Mouse (Mus musculus) forebrain, postnatal 0 days (tissue): ENCODE results near the gene Chn1. TPM values are rescaled to one million over a fixed set of nuclear protein-coding genes. Genes with fewer than 3 reads are reported as not detected.

Experiments used
- ATAC-seq: fragments of 200-750 bp; cut with Nextera tagmentation; 2 replicates; pipeline ENCODE4 v1.8.0; 2017; ENCODE audit warnings: mild to moderate bottlenecking, moderate library complexity
- DNase-seq: peaks from one replicate; pipeline ENCODE4 v3.0.0-alpha.2; 2015
- H3K27ac ChIP-seq: fragments of 300-500 bp; sonication (generic); 2 replicates; pipeline ENCODE4 v1.5.1; 2014; ENCODE audit warnings: low read depth, mild to moderate bottlenecking, antibody characterized with exemption, low read length, moderate library complexity, mixed read lengths
- H3K27me3 ChIP-seq: fragments of 300-500 bp; sonication (generic); 2 replicates; pipeline ENCODE4 v1.6.1; 2014; ENCODE audit warnings: mild to moderate bottlenecking, low read length, mixed read lengths; ENCODE audit not compliant: insufficient read depth
- H3K36me3 ChIP-seq: fragments of 300-500 bp; sonication (generic); 2 replicates; pipeline ENCODE4 v1.6.1; 2014; ENCODE audit warnings: mild to moderate bottlenecking, moderate library complexity; ENCODE audit not compliant: insufficient read depth
- H3K4me1 ChIP-seq: fragments of 300-500 bp; sonication (generic); 2 replicates; pipeline ENCODE4 v1.6.1; 2014; ENCODE audit warnings: antibody characterized with exemption; ENCODE audit not compliant: insufficient read depth
- H3K4me2 ChIP-seq: fragments of 300-500 bp; sonication (generic); 2 replicates; pipeline ENCODE4 v1.6.1; 2014; ENCODE audit warnings: low read depth, mild to moderate bottlenecking, moderate library complexity
- H3K4me3 ChIP-seq: fragments of 300-500 bp; sonication (generic); 2 replicates; pipeline ENCODE4 v1.5.1; 2014; ENCODE audit warnings: low read depth, low read length, mixed read lengths
- H3K9ac ChIP-seq: fragments of 300-500 bp; sonication (generic); 2 replicates; pipeline ENCODE4 v1.6.1; 2014; ENCODE audit warnings: mild to moderate bottlenecking
- H3K9me3 ChIP-seq: fragments of 300-500 bp; sonication (generic); 2 replicates; pipeline ENCODE4 v1.6.1; 2016; ENCODE audit warnings: low read length
- CTCF ChIP-seq: sonication (generic); IDR thresholded peaks from 2 replicates; pipeline ENCODE4 v1.5.1; 2016; ENCODE audit warnings: antibody characterized with exemption, control low read depth, low read depth
- WGBS: fragments of 180-500 bp; shearing (Covaris S2); extraction: QIAGEN DNeasy Blood & Tissue Kit; methylation state at CpG from one replicate; pipeline ENCODE4 v1.1.7; 2014; 5-methylcytosine and 5-hydroxymethylcytosine counted together
- polyA plus RNA-seq: library from polyadenylated mRNA; unstranded; fragments of >200 nt; fragmentation: Nextera tagmentation; extraction: Ambion mirVana; gene quantifications from 2 replicates; pipeline ENCODE4 v1.2.1, GENCODE M21; 2015
- total RNA-seq: library from RNA; depleted of rRNA; stranded (reverse); fragments of >200 nt; gene quantifications from 2 replicates; pipeline ENCODE4 v1.2.3, GENCODE M21; 2014

Gene Chn1
- total and polyA plus RNA-seq, 2 experiments from 2014 or later, result 102 to 136 TPM

GRCm38 (mm10) chr2:73607146-73607545 lies 168.0 kb downstream of the Chn1 start:
- no peaks in the 10 kb centered on the region for H3K27me3 ChIP-seq
- ATAC-seq, result no peak
- H3K36me3 ChIP-seq, result peaks cover 3% of the 10 kb centered on the region; the same call in 1 of the 2 replicates
- H3K9ac ChIP-seq, result no peak overlapping the region
- no peak overlapping the region for H3K27ac ChIP-seq
- no peak overlapping the region for H3K4me3 ChIP-seq
- 71% methylated on average over 2 of the region's 2 CpGs for WGBS
- peaks cover 11% of the 10 kb centered on the region for H3K4me1 ChIP-seq
- no peaks in the 10 kb centered on the region for H3K9me3 ChIP-seq
- TF ChIP-seq CTCF, result no peak
- no peak overlapping the region for H3K4me2 ChIP-seq
- DNase-seq, result no peak

DNA sequence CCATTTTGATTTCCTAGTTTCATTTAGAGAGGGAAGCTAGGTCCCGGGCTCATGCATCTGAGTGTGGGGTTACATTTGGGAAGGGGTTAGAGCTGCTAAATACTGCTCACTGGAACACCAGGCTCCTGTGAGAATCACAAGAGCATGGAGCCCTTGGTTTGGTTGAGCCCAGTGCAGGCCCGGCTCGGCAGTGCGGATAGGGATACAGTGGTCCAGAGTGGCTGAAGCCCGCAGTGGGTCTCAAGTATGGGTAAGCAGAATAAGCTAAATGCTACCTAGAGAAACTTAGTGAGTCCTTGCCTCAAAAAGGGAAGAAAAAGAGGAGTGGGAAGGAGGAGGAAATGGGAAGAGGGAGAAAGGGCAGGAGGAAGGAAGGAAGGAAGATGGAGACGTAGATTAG lies 168.5 kb downstream of the Chn1 start:
- peaks cover 11% of the 10 kb centered on the region for H3K4me1 ChIP-seq
- no peaks in the 10 kb centered on the region for H3K9me3 ChIP-seq
- no peaks in the 10 kb centered on the region for H3K27me3 ChIP-seq
- 90% methylated on average over 6 of the region's 6 CpGs for WGBS
- no peak overlapping the region for H3K9ac ChIP-seq
- H3K36me3 ChIP-seq, result peaks cover 3% of the 10 kb centered on the region; the same call in 1 of the 2 replicates
- no peak overlapping the region for H3K4me3 ChIP-seq
- no peak overlapping the region for H3K27ac ChIP-seq
- no peak for TF ChIP-seq CTCF
- no peak for ATAC-seq
- DNase-seq, result no peak
- no peak overlapping the region for H3K4me2 ChIP-seq

DNA sequence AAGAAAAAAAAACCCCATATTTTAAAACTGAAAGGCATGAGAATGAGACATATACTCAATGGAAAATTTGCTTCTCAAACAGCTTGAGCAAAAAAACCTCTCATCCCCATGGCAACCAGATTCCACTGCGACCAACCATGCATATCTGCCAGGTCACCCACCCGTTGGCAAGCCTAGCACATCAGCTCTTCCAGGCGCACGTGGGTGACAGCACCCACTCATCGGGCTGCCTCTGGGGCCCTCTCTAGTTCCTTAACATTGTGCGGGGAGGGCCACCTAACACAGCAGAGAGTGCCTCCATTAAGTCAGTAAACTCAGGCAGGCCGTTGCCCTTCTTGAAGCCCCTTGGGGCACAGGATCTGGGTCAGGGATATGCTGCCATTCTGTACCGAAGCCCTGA lies 170.1 kb downstream of the Chn1 start:
- Histone ChIP-seq H3K9me3 (no peaks in the 10 kb centered on the region), H3K9ac (no peak overlapping the region), H3K36me3 (no peaks in the 10 kb centered on the region), H3K4me2 (no peak overlapping the region), H3K4me3 (no peak overlapping the region), H3K27ac (peak overlapping the region; percentile 76), H3K4me1 (peaks cover 11% of the 10 kb centered on the region), H3K27me3 (no peaks in the 10 kb centered on the region)
- 36% methylated on average over 8 of the region's 8 CpGs for WGBS
- DNase-seq (peak; percentile 87), ATAC-seq (peak; percentile 92)
- no peak for TF ChIP-seq CTCF

GRCm38 (mm10) chr2:73604579-73604978 lies 170.6 kb downstream of the Chn1 start:
- peak overlapping the region; percentile 76 for H3K27ac ChIP-seq
- H3K4me3 ChIP-seq, result no peak overlapping the region
- H3K4me2 ChIP-seq, result no peak overlapping the region
- H3K9ac ChIP-seq, result no peak overlapping the region; the same call in 1 of the 2 replicates
- H3K27me3 ChIP-seq, result no peaks in the 10 kb centered on the region
- ATAC-seq, result peak; percentile 38
- H3K9me3 ChIP-seq, result no peaks in the 10 kb centered on the region
- no peak for TF ChIP-seq CTCF
- peaks cover 11% of the 10 kb centered on the region for H3K4me1 ChIP-seq
- DNase-seq, result no peak
- no peaks in the 10 kb centered on the region for H3K36me3 ChIP-seq
- 82% methylated on average over 2 of the region's 2 CpGs for WGBS

- no peak for ATAC-seq
- no peak overlapping the region for H3K4me3 ChIP-seq
- H3K9ac ChIP-seq, result no peak overlapping the region
- H3K4me2 ChIP-seq, result no peak overlapping the region
- no peak for DNase-seq
- peaks cover 14% of the 10 kb centered on the region for H3K4me1 ChIP-seq
- no peaks in the 10 kb centered on the region for H3K36me3 ChIP-seq
- H3K27ac ChIP-seq, result no peak overlapping the region
- H3K27me3 ChIP-seq, result no peaks in the 10 kb centered on the region
- no peaks in the 10 kb centered on the region for H3K9me3 ChIP-seq
- 82% methylated on average over 2 of the region's 2 CpGs for WGBS
- no peak for TF ChIP-seq CTCF
Observed at GRCm38 (mm10) chr2:73600650-73601049, 174.5 kb downstream of the Chn1 start.

GRCm38 (mm10) chr2:73597772-73598171 lies 177.4 kb downstream of the Chn1 start:
- WGBS, result 95% methylated on average over 11 of the region's 11 CpGs
- Histone ChIP-seq H3K4me1 (0 out of 2 replicates have a peak, but pooled peaks cover 3% of the 10 kb centered on the region), H3K27me3 (no peaks in the 10 kb centered on the region), H3K9me3 (no peaks in the 10 kb centered on the region), H3K4me3 (no peak overlapping the region), H3K27ac (no peak overlapping the region), H3K36me3 (no peaks in the 10 kb centered on the region), H3K4me2 (no peak overlapping the region), H3K9ac (no peak overlapping the region)
- no peak for DNase-seq
- TF ChIP-seq CTCF, result no peak
- no peak for ATAC-seq

- Histone ChIP-seq H3K36me3 (no peaks in the 10 kb centered on the region), H3K4me1 (0 out of 2 replicates have a peak, but pooled peaks cover 9% of the 10 kb centered on the region), H3K4me3 (no peak overlapping the region), H3K9me3 (no peaks in the 10 kb centered on the region), H3K27ac (0 out of 2 replicates have a peak overlapping the region, but pooled peaks have one; percentile 9), H3K27me3 (no peaks in the 10 kb centered on the region), H3K4me2 (peak overlapping the region; percentile 23; the same call in 1 of the 2 replicates), H3K9ac (no peak overlapping the region)
- WGBS, result 26% methylated on average over 9 of the region's 9 CpGs
- DNase-seq (peak; percentile 31), ATAC-seq (peak; percentile 48)
- TF ChIP-seq CTCF, result no peak
Observed at GRCm38 (mm10) chr2:73596786-73597185, 178.4 kb downstream of the Chn1 start.

- Histone ChIP-seq H3K27me3 (no peaks in the 10 kb centered on the region), H3K9ac (no peak overlapping the region), H3K36me3 (no peaks in the 10 kb centered on the region), H3K4me2 (peak overlapping the region; percentile 23; the same call in 1 of the 2 replicates), H3K4me3 (no peak overlapping the region), H3K9me3 (no peaks in the 10 kb centered on the region), H3K27ac (no peak overlapping the region), H3K4me1 (0 out of 2 replicates have a peak, but pooled peaks cover 9% of the 10 kb centered on the region)
- 72% methylated on average over 5 of the region's 5 CpGs for WGBS
- DNase-seq, result no peak
- ATAC-seq, result no peak
- TF ChIP-seq CTCF, result no peak
Observed at GRCm38 (mm10) chr2:73596326-73596725, 178.8 kb downstream of the Chn1 start.
